Mouse (Mus musculus): ENCODE data around the gene Snx30. TPM values are rescaled to one million over a fixed set of nuclear protein-coding genes. Genes with fewer than 3 reads are reported as not detected.
A peak's percentile ranks its signal among the peaks of the same experiment; 100 is the strongest.

The Snx30 gene
- polyA plus RNA-seq, 1 experiment from 2014 or later = 3.5 TPM

GRCm38 (mm10) chr4:59925082-59925481 lies 119.4 kb downstream of the Snx30 start:
- H3K9ac ChIP-seq (replicated peaks) = no peak overlapping the region
- no peaks in the 10 kb centered on the region for H3K36me3 ChIP-seq (replicated peaks; ENCODE audit: insufficient read depth, low read length)
- no peak overlapping the region for H3K4me2 ChIP-seq (ENCODE audit: low read depth, low read length)
- H3K9me3 ChIP-seq (ENCODE audit: low read length) = no peaks in the 10 kb centered on the region
- H3K4me3 ChIP-seq (ENCODE audit: low read depth, low read length) = no peak overlapping the region
- H3K4me1 ChIP-seq (ENCODE audit: insufficient read depth) = no peaks in the 10 kb centered on the region
- no peak for DNase-seq
- TF ChIP-seq EP300 (IDR thresholded peaks at IDR 0.05; ENCODE audit: low read depth) (no peak), CTCF (IDR thresholded peaks at IDR 0.05; ENCODE audit: low read depth) (no peak)
- no peak overlapping the region for H3K27ac ChIP-seq (ENCODE audit: low read depth)
- WGBS (ENCODE audit: insufficient replicate concordance) = 78% methylated on average over 9 of the region's 9 CpGs
- ATAC-seq = no peak
- H3K27me3 ChIP-seq (ENCODE audit: insufficient read depth, low read length) = no peaks in the 10 kb centered on the region

GRCm38 (mm10) chr4:59927666-59928065 lies 122.0 kb downstream of the Snx30 start:
- H3K4me3 ChIP-seq (ENCODE audit: low read depth, low read length) = no peak overlapping the region

GRCm38 (mm10) chr4:59928347-59928746 lies 122.7 kb downstream of the Snx30 start:
- H3K27ac ChIP-seq (ENCODE audit: low read depth) = no peak overlapping the region
- no peaks in the 10 kb centered on the region for H3K4me1 ChIP-seq (ENCODE audit: insufficient read depth)
- H3K4me3 ChIP-seq (ENCODE audit: low read depth, low read length) = no peak overlapping the region
- TF ChIP-seq EP300 (IDR thresholded peaks at IDR 0.05; ENCODE audit: low read depth) = no peak
- peak; percentile 76 for TF ChIP-seq CTCF (IDR thresholded peaks at IDR 0.05; ENCODE audit: low read depth)
- no peak overlapping the region for H3K9ac ChIP-seq (replicated peaks)
- no peak overlapping the region for H3K4me2 ChIP-seq (ENCODE audit: low read depth, low read length)
- peak; percentile 73 for ATAC-seq
- WGBS (ENCODE audit: insufficient replicate concordance) = 4% methylated on average over 6 of the region's 6 CpGs
- H3K36me3 ChIP-seq (replicated peaks; ENCODE audit: insufficient read depth, low read length) = no peaks in the 10 kb centered on the region
- no peaks in the 10 kb centered on the region for H3K27me3 ChIP-seq (ENCODE audit: insufficient read depth, low read length)
- peak; percentile 72 for DNase-seq
- H3K9me3 ChIP-seq (ENCODE audit: low read length) = no peaks in the 10 kb centered on the region

More at GRCm38 (mm10) chr4:59927666-59928065, 122.0 kb downstream of the Snx30 start:
- H3K27ac ChIP-seq (ENCODE audit: low read depth) = no peak overlapping the region
- H3K27me3 ChIP-seq (ENCODE audit: insufficient read depth, low read length) = no peaks in the 10 kb centered on the region
- ATAC-seq (no peak), DNase-seq (peak; percentile 6)
- H3K9ac ChIP-seq (replicated peaks) = no peak overlapping the region
- no peaks in the 10 kb centered on the region for H3K9me3 ChIP-seq (ENCODE audit: low read length)
- H3K36me3 ChIP-seq (replicated peaks; ENCODE audit: insufficient read depth, low read length) = no peaks in the 10 kb centered on the region
- no peak overlapping the region for H3K4me2 ChIP-seq (ENCODE audit: low read depth, low read length)
- no peak for TF ChIP-seq EP300 (IDR thresholded peaks at IDR 0.05; ENCODE audit: low read depth)
- no peak for TF ChIP-seq CTCF (IDR thresholded peaks at IDR 0.05; ENCODE audit: low read depth)
- H3K4me1 ChIP-seq (ENCODE audit: insufficient read depth) = no peaks in the 10 kb centered on the region
- WGBS (ENCODE audit: insufficient replicate concordance) = 70% methylated on average over 3 of the region's 3 CpGs

GRCm38 (mm10) chr4:59932505-59933281 lies 127.1 kb downstream of the Snx30 start:
- 48% methylated on average over 6 of the region's 6 CpGs for WGBS (ENCODE audit: insufficient replicate concordance)
- Histone ChIP-seq H3K4me1 (ENCODE audit: insufficient read depth) (no peaks in the 10 kb centered on the region), H3K4me2 (ENCODE audit: low read depth, low read length) (no peak overlapping the region), H3K9me3 (ENCODE audit: low read length) (no peaks in the 10 kb centered on the region), H3K36me3 (replicated peaks; ENCODE audit: insufficient read depth, low read length) (no peaks in the 10 kb centered on the region), H3K27ac (ENCODE audit: low read depth) (no peak overlapping the region), H3K9ac (replicated peaks) (no peak overlapping the region), H3K4me3 (ENCODE audit: low read depth, low read length) (no peak overlapping the region), H3K27me3 (ENCODE audit: insufficient read depth, low read length) (no peaks in the 10 kb centered on the region)
- TF ChIP-seq EP300 (IDR thresholded peaks at IDR 0.05; ENCODE audit: low read depth) = no peak
- no peak; the same call in 1 of the 2 replicates for TF ChIP-seq CTCF (IDR thresholded peaks at IDR 0.05; ENCODE audit: low read depth)
- DNase-seq (no peak), ATAC-seq (peak; percentile 27; the same call in 1 of the 2 replicates)

GRCm38 (mm10) chr4:59937543-59937942 lies 131.9 kb downstream of the Snx30 start:
- H3K27ac ChIP-seq (ENCODE audit: low read depth) = no peak overlapping the region
- no peaks in the 10 kb centered on the region for H3K9me3 ChIP-seq (ENCODE audit: low read length)
- 68% methylated on average over 2 of the region's 2 CpGs for WGBS (ENCODE audit: insufficient replicate concordance)
- H3K27me3 ChIP-seq (ENCODE audit: insufficient read depth, low read length) = no peaks in the 10 kb centered on the region
- DNase-seq (no peak), ATAC-seq (no peak)
- no peak overlapping the region for H3K9ac ChIP-seq (replicated peaks)
- H3K36me3 ChIP-seq (replicated peaks; ENCODE audit: insufficient read depth, low read length) = no peaks in the 10 kb centered on the region
- no peaks in the 10 kb centered on the region for H3K4me1 ChIP-seq (ENCODE audit: insufficient read depth)
- TF ChIP-seq CTCF (IDR thresholded peaks at IDR 0.05; ENCODE audit: low read depth) (no peak), EP300 (IDR thresholded peaks at IDR 0.05; ENCODE audit: low read depth) (no peak)
- H3K4me3 ChIP-seq (ENCODE audit: low read depth, low read length) = no peak overlapping the region
- H3K4me2 ChIP-seq (ENCODE audit: low read depth, low read length) = no peak overlapping the region

Other genes starting within 250 kb of the Snx30 start
- 58.9 and 61.6 TPM in 2 replicates for gene Hsdl2, start 224.3 kb upstream of the Snx30 start, polyA plus RNA-seq (2015; fragmentation: Nextera tagmentation; extraction: Ambion mirVana)
- gene E130308A19Rik, start 179.6 kb upstream of the Snx30 start, polyA plus RNA-seq (2015; fragmentation: Nextera tagmentation; extraction: Ambion mirVana) = 5.4 and 5.5 TPM in 2 replicates
- 11.2 and 12.6 TPM in 2 replicates for gene Inip, start 4.3 kb upstream of the Snx30 start, polyA plus RNA-seq (2015; fragmentation: Nextera tagmentation; extraction: Ambion mirVana)
- gene Slc46a2, start 109.2 kb downstream of the Snx30 start, polyA plus RNA-seq (2015; fragmentation: Nextera tagmentation; extraction: Ambion mirVana) = not detected in 2 replicates
- not detected in 2 replicates for gene Mup4, start 154.9 kb downstream of the Snx30 start, polyA plus RNA-seq (2015; fragmentation: Nextera tagmentation; extraction: Ambion mirVana)
- gene Mup6, start 158.5 kb downstream of the Snx30 start, polyA plus RNA-seq (2015; fragmentation: Nextera tagmentation; extraction: Ambion mirVana) = not detected in 2 replicates

All from liver, postnatal 0 days (tissue).